Mouse (Mus musculus) liver, embryonic 11.5 days (tissue): ENCODE measurements around the gene Ccl2. TPM values are rescaled to one million over a fixed set of nuclear protein-coding genes. Genes with fewer than 3 reads are reported as not detected.

Experiments used
- ATAC-seq: fragments of 200-750 bp; cut with Nextera tagmentation; replicated peaks from 2 replicates; pipeline ENCODE4 v1.8.0; 2017; ENCODE audit warnings: moderate number of reproducible peaks, mild to moderate bottlenecking, moderate TSS enrichment, moderate library complexity; ENCODE audit not compliant: low FRiP score
- DNase-seq: peaks from one replicate; pipeline ENCODE4 v3.0.0-alpha.2; 2017; ENCODE audit warnings: low spot score
- H3K27ac ChIP-seq: fragments of 300-500 bp; sonication (generic); 2 replicates; pipeline ENCODE4 v1.5.1; 2014; ENCODE audit warnings: mild to moderate bottlenecking, low read depth, low read length, control low read depth
- H3K27me3 ChIP-seq: fragments of 300-500 bp; sonication (generic); replicated peaks from 2 replicates; pipeline ENCODE4 v1.6.1; 2014; ENCODE audit warnings: low read length, mixed read lengths; ENCODE audit not compliant: control insufficient read depth, insufficient read depth
- H3K36me3 ChIP-seq: fragments of 300-500 bp; sonication (generic); 2 replicates; pipeline ENCODE4 v1.6.1; 2014; ENCODE audit warnings: mild to moderate bottlenecking, low read length, moderate library complexity, mixed read lengths; ENCODE audit not compliant: control insufficient read depth, insufficient read depth
- H3K4me1 ChIP-seq: fragments of 300-500 bp; sonication (generic); replicated peaks from 2 replicates; pipeline ENCODE4 v1.6.1; 2014; ENCODE audit warnings: low read length, mixed read lengths; ENCODE audit not compliant: control insufficient read depth, insufficient read depth
- H3K4me2 ChIP-seq: fragments of 300-500 bp; sonication (generic); 2 replicates; pipeline ENCODE4 v1.6.1; 2014; ENCODE audit warnings: mild to moderate bottlenecking, control low read depth, moderate library complexity
- H3K4me3 ChIP-seq: fragments of 300-500 bp; sonication (generic); 2 replicates; pipeline ENCODE4 v1.5.1; 2014; ENCODE audit warnings: low read depth, low read length, control low read depth
- H3K9ac ChIP-seq: fragments of 300-500 bp; sonication (generic); 2 replicates; pipeline ENCODE4 v1.6.1; 2014; ENCODE audit warnings: low read depth, low read length, control low read depth
- H3K9me3 ChIP-seq: fragments of 300-500 bp; sonication (generic); 2 replicates; pipeline ENCODE4 v1.6.1; 2016; ENCODE audit warnings: low read length, inconsistent platforms, mixed read lengths; ENCODE audit not compliant: control insufficient read depth
- WGBS: fragments of 180-500 bp; shearing (Covaris S2); extraction: QIAGEN DNeasy Blood & Tissue Kit; methylation state at CpG from one replicate; pipeline ENCODE4 v1.1.7; 2014; 5-methylcytosine and 5-hydroxymethylcytosine counted together
- polyA plus RNA-seq: library from polyadenylated mRNA; unstranded; fragments of >200 nt; fragmentation: Nextera tagmentation; extraction: Ambion mirVana; gene quantifications from 2 replicates; pipeline ENCODE4 v1.2.1, GENCODE M21; 2014

The Ccl2 gene
- 1.4 and 1.8 TPM in 2 replicates for polyA plus RNA-seq

DNA sequence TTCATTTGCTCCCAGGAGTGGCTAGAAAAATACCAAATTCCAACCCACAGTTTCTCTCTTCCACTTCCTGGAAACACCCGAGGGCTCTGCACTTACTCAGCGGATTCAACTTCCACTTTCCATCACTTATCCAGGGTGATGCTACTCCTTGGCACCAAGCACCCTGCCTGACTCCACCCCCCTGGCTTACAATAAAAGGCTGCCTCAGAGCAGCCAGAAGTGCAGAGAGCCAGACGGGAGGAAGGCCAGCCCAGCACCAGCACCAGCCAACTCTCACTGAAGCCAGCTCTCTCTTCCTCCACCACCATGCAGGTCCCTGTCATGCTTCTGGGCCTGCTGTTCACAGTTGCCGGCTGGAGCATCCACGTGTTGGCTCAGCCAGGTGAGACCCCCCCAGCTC is at the start of gene Ccl2:
Gene Ccl2, plus strand, starts transcription at position 216 of the 400 bp plus-strand sequence.
- no peak for ATAC-seq
- H3K27ac ChIP-seq: no peak within 1 kb of the TSS
- H3K9ac ChIP-seq: no peak within 1 kb of the TSS
- 31% methylated on average over 5 of the region's 5 CpGs for WGBS
- H3K4me2 ChIP-seq: no peak within 1 kb of the TSS
- H3K4me3 ChIP-seq: no peak within 1 kb of the TSS
- DNase-seq: no peak
- H3K4me1 ChIP-seq: no peaks in the 10 kb centered on the region
- H3K9me3 ChIP-seq: no peaks in the 10 kb centered on the region
- no peaks in the 10 kb centered on the region for H3K27me3 ChIP-seq
- no peaks in the 10 kb centered on the region for H3K36me3 ChIP-seq

DNA sequence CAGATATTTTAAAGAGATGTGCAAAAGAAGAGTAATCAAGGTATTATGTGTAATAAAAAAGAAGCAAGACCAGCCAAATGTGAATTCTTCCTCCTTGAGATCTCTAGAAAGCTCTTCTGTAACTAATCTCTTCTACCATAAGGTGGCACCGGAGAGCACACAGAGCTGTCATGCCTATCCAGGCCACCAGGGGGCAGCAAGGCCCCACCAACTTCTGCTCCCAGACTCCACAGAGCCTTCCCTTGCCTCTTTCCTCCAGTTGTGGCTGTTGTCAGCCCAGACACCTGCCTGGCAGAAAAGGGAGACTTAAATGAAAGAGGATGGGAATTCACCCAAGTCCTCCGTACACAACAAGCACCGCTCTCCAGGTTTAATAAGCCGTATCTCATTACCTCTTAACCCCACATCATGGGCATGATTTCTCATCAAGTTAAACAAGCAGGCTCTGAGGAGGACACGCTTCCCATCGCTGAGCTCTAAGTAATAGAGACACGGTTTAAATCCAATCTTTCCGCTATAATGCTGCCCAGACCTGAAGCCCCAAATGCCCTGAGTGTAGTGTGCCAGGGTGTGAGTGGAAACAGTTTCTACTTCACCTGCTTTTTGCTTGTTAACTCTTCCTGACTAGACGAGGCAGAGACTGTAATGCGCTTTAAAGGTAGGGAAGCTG is 39.1 kb upstream of the Ccl2 start:
- no peaks in the 10 kb centered on the region for H3K36me3 ChIP-seq
- DNase-seq (peak; percentile 49), ATAC-seq (no peak)
- no peak overlapping the region for H3K4me3 ChIP-seq
- no peaks in the 10 kb centered on the region for H3K9me3 ChIP-seq
- 64% methylated on average over 10 of the region's 10 CpGs for WGBS
- H3K27ac ChIP-seq: no peak overlapping the region
- no peaks in the 10 kb centered on the region for H3K4me1 ChIP-seq
- no peak overlapping the region for H3K9ac ChIP-seq
- H3K4me2 ChIP-seq: no peak overlapping the region
- H3K27me3 ChIP-seq: no peaks in the 10 kb centered on the region

DNA sequence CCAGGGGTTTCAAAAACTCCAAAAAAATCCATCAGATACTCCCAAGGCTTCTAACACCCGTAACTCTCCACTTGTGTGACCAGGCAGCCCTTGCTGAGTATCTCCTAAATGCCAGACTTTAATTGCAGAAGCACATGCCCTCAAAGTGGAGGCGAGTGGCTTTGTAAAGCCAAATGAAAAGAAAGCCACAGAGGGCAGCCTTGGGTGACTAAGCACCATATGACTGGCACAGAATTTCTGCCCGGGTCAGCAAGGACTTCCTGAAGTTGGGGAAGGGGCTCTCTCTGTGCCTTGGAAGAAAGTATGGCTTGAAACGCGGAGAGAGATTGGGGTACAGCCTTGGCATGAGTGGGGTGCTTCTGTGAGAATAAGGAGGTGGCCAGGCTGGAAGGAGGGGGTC is 38.3 kb upstream of the Ccl2 start:
- no peak overlapping the region for H3K27ac ChIP-seq
- no peaks in the 10 kb centered on the region for H3K36me3 ChIP-seq
- H3K4me1 ChIP-seq: no peaks in the 10 kb centered on the region
- H3K9me3 ChIP-seq: no peaks in the 10 kb centered on the region
- no peak overlapping the region for H3K9ac ChIP-seq
- ATAC-seq (no peak), DNase-seq (no peak)
- no peak overlapping the region for H3K4me3 ChIP-seq
- 81% methylated on average over 5 of the region's 5 CpGs for WGBS
- H3K4me2 ChIP-seq: no peak overlapping the region
- H3K27me3 ChIP-seq: no peaks in the 10 kb centered on the region

GRCm38 (mm10) chr11:81998646-81999045 is 36.7 kb upstream of the Ccl2 start:
- WGBS: 84% methylated on average over 3 of the region's 3 CpGs
- no peaks in the 10 kb centered on the region for H3K4me1 ChIP-seq
- no peak for ATAC-seq

GRCm38 (mm10) chr11:81999469-81999868 is 35.9 kb upstream of the Ccl2 start:
- 70% methylated on average over 4 of the region's 4 CpGs for WGBS
- no peak overlapping the region for H3K4me3 ChIP-seq
- no peaks in the 10 kb centered on the region for H3K27me3 ChIP-seq
- ATAC-seq: no peak
- H3K9ac ChIP-seq: no peak overlapping the region
- H3K4me1 ChIP-seq: no peaks in the 10 kb centered on the region
- DNase-seq: no peak
- H3K4me2 ChIP-seq: no peak overlapping the region
- no peak overlapping the region for H3K27ac ChIP-seq
- H3K9me3 ChIP-seq: no peaks in the 10 kb centered on the region
- H3K36me3 ChIP-seq: no peaks in the 10 kb centered on the region

More at GRCm38 (mm10) chr11:81998646-81999045, 36.7 kb upstream of the Ccl2 start:
- Histone ChIP-seq H3K27ac (no peak overlapping the region), H3K27me3 (no peaks in the 10 kb centered on the region), H3K36me3 (no peaks in the 10 kb centered on the region), H3K9ac (no peak overlapping the region), H3K9me3 (no peaks in the 10 kb centered on the region), H3K4me2 (no peak overlapping the region), H3K4me3 (no peak overlapping the region)
- DNase-seq: no peak

DNA sequence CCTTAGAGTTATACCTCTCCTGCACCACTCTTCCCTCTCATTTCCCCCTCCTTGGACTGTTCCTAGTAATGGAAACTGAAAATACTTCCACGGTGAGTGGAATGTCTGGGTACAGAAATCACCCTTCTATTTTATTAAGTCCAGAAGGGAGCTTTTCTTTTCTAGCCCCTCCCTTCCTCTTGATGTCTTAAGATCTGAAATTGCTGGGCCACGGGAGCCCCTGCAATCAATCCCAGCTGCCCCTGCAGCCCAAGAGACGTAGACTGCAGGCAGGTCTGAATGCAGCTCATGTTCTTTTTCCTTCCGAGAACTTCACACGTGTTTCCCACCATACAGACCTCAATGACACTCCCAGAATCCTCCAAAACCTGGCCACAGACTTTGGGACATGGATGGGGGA is 34.8 kb upstream of the Ccl2 start:
- Histone ChIP-seq H3K27ac (no peak overlapping the region), H3K9ac (no peak overlapping the region), H3K27me3 (no peaks in the 10 kb centered on the region), H3K4me3 (no peak overlapping the region), H3K4me2 (no peak overlapping the region), H3K9me3 (no peaks in the 10 kb centered on the region), H3K36me3 (no peaks in the 10 kb centered on the region), H3K4me1 (no peaks in the 10 kb centered on the region)
- WGBS: 61% methylated on average over 5 of the region's 5 CpGs
- ATAC-seq: no peak
- no peak for DNase-seq

GRCm38 (mm10) chr11:82004810-82005209 is 30.6 kb upstream of the Ccl2 start:
- H3K4me3 ChIP-seq: no peak overlapping the region
- DNase-seq (no peak), ATAC-seq (no peak)
- 45% methylated on average over 2 of the region's 2 CpGs for WGBS
- no peak overlapping the region for H3K27ac ChIP-seq
- H3K9ac ChIP-seq: no peak overlapping the region
- H3K27me3 ChIP-seq: no peaks in the 10 kb centered on the region
- H3K4me1 ChIP-seq: no peaks in the 10 kb centered on the region
- no peak overlapping the region for H3K4me2 ChIP-seq
- no peaks in the 10 kb centered on the region for H3K9me3 ChIP-seq
- no peaks in the 10 kb centered on the region for H3K36me3 ChIP-seq

DNA sequence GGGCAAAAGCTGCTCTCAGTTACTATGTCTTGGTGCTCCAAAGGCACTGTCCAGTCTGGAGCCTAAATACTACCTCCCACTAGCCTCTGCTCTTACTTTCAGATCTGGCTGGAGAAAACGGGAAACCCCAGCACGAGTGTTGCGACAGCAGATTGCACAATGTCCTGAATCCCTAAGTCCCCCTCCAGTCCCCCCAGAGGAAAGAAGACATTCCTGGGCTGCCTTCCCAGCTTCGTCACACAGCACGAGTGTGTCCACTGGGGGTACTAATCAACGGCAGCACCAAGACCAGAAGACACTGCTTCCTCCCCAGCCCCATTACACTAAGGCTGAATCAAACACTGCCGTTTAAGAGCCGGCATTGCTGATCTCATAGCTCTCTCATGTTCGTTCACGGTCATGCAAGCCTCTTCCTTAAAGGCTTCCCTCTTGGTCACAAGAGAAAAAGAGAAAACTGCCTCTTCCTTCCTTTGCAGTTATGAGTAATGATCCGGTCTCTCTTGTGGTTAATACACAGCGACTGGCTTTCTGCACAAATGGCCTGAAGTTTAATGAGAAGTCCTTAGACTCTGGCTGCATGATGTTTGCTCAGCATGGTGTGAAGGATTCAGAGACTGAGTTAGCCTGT is 28.5 kb upstream of the Ccl2 start:
- H3K9me3 ChIP-seq: no peaks in the 10 kb centered on the region
- H3K36me3 ChIP-seq: no peaks in the 10 kb centered on the region
- no peak overlapping the region for H3K9ac ChIP-seq
- ATAC-seq: no peak
- DNase-seq: no peak
- no peak overlapping the region for H3K4me3 ChIP-seq
- H3K27me3 ChIP-seq: no peaks in the 10 kb centered on the region
- no peaks in the 10 kb centered on the region for H3K4me1 ChIP-seq
- WGBS: 45% methylated on average over 12 of the region's 12 CpGs
- H3K4me2 ChIP-seq: no peak overlapping the region
- H3K27ac ChIP-seq: no peak overlapping the region

DNA sequence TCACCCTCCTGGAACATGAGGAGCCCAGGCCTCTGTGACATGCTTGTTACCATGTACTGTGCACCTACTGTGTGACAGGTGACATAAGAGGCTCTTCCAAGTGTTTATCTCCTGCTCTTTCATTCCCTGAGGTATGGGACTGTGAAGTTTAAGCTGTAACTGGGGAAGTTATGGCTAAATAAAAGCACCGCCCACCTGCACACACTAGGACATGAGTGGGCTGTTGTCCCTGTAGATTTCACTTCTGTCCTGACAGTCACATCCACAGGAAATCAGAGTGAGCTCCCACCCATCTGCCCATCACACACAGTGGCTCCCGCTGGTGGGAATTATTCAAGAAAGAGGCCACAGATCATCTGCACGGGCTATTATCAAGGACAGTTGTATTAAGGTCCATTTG is 25.3 kb upstream of the Ccl2 start:
- Histone ChIP-seq H3K36me3 (no peaks in the 10 kb centered on the region), H3K9ac (no peak overlapping the region), H3K4me1 (no peaks in the 10 kb centered on the region), H3K27ac (no peak overlapping the region), H3K4me3 (no peak overlapping the region), H3K4me2 (no peak overlapping the region), H3K9me3 (no peaks in the 10 kb centered on the region), H3K27me3 (no peaks in the 10 kb centered on the region)
- no peak for DNase-seq
- 84% methylated on average over 3 of the region's 3 CpGs for WGBS
- no peak for ATAC-seq
